Mouse (Mus musculus) forelimb bud, embryonic 11.5 days (tissue): ENCODE results near the gene Robo3.

Experiments used
- DNase-seq: peaks from one replicate; pipeline ENCODE4 v3.0.0-alpha.2; 2012; ENCODE audit warnings: low read depth, low spot score

Robo3 gene

DNA sequence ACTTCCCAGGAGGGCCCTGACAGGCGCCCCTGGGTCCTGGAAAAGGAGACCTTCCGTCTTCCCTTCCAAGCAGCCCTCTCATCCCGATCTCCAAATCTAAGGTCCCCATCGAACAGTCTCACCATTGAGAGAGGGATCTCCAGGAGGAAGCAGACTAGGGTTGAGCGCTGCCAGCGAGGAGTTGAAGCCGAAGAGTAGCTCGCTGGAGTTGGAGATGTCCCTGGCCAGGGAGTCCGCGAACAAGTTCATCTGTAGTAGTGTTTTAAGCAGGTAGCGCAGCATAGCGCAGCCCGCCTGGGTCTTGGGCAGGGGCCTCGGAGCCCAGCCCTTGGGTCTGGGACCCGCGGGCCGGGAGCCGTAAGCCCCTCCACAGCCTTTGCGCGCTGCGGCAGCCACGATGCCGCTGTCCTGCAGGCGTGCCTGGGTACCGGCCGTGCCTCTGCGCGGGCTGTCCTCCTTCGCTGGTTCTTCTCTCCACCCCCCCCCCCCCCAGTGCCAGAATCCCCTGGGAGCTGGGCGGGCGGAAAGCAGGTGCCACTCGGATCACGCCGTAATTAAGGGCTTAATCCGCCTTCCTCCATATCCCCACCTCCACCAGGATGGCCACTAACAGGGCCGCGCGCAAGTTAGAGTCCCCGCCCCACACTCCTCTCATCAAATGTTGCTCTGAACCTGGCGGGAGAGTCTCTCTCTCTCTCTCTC lies at the start of gene Robo3:
TSS of gene Robo3 (minus strand) at position 527 of the 702 bp plus-strand sequence.
- DNase-seq: no peak

DNA sequence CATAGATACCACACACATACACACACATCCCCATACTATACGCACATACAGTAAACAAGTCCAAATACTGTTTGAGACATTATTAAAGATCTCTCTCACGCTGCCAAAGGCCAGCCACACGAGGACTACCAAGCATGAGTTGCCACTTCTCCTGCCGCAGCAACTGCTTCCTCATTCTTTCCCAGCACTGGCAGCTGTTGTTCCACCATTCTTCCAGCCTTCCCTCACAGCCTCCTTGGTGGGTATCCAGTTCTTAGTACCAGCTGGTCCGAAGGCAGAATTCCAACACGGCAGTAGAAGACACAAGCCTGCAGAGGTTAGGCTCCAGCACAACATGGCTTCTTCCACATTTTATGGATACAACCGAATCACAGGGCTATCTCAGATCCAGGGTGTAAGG lies 41.9 kb upstream of the Robo3 start:
- no peak for DNase-seq

DNA sequence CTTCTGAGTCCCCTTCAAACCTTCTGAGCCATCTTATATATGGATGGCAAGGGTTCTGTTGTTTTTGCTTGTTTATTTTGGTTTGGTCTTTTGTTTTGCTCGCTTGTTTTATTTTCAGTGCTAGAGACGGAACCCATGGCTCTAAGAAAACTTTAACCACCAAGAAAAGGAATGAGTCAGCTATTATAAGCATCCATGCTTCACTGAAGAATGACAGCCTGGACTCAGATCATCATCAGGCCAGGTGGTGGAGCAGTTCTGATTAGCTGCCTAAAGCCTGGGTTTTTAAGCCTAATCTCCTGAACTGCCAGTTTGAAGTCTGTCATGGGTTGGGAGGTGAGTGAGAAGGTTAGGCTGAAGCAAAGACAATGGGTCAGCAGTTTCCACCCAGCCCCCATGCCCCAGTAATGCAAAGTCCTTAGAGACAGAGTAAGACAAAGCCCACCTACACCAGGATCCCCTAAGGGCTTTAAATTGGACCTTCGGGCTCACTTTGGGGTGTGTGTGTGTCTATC lies 40.6 kb upstream of the Robo3 start:
- DNase-seq: no peak

DNA sequence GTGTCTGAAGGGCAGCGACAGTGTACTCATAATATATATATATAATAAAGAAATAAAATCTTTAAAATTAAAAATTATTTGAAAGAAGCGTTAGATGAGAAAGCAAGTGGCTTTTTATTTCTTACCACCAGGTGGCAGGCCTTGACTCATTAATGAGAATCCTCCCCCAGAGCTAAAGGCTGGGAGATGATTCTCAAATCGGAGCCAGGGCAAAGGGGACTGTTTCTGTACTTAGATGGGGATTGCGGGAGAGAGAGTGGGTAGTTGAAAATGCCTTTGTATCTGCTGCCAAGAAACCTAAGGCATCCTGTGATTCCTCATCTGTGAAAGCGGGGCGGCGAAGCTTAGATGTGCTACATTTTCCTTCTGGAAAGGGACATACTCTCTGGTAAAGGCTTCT lies 29.7 kb upstream of the Robo3 start:
- DNase-seq: peak; percentile 40

DNA sequence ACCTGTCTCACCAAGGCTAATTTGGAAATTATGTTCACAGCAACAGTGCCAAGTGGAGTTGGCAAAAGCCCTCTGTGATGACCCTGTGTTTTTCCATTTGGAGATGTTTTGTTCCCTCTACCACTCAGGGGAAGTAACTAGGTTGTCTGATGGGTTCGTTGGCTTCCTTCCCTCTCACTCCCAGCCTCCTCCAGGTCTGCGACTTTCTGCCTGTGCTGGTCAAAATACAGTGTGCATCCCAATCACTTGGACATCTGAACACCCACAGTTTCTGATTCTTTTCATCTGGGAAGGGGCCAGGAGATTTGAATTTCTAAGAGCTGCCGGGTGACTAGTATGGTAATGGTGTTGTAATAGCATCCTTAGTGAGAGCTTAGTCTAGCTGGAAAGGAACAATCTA lies 28.5 kb upstream of the Robo3 start:
- no peak for DNase-seq

DNA sequence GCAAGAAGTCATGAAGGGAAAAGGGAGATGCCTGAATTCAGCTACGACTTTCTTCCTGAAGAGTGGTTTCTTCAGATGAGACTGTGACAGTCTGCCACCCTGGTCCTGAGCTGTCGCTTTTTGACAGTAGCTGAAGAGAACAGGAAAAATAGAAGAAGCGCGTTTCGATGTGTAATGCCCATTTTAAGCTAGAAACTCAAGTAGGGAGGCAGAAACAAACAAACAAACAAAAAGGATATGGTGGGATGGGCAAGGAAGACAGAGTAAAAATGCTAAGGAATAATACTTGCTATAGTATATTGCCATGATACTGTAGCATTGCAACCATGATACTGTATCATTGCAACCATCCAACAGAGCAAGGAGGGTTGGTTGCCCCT lies 27.9 kb upstream of the Robo3 start:
- no peak for DNase-seq

DNA sequence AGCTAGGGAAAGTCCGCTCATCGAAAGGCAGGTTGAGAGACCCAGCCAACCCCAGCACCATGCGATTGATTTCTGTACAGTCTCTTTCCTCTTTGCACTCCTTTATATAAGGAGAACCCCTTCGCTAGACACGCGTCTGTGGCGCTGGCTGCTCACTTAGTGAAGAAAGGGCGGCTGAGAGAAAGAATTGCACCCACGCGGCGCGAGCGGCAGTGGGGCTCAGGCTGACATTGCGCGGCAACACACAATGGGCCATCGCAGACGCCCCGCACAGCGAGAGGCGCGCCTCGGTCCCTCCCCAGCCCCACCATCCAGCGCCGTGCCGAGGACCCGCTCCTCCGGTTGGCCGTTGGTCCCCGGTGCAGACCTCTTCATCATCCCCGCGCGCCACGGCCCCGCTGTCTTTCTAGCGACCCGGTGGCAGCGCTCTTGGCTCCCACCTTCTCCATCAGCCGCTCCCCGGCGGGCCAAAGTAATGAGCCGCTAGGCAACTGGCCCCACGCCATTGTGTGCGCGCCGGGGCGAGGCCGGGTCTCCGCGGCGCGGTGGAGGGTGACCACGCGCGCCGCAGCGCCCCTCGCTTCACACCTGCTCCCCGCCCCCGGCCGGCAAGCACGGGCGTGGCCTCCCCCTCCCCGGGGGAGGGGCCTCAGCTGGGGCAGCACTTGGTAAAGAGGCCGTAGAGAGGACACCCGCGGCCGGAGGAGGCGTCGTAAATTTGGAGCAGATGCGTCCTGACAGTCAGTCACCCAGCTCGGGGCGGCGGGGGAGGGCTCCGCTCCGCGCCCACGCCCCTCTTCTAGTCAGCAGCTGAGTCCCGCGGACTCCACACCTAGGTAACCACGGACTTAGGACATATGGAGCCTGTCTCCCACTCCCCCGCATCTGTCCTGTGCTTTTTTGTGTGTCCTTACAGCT lies 27.3 kb upstream of the Robo3 start:
- no peak for DNase-seq

DNA sequence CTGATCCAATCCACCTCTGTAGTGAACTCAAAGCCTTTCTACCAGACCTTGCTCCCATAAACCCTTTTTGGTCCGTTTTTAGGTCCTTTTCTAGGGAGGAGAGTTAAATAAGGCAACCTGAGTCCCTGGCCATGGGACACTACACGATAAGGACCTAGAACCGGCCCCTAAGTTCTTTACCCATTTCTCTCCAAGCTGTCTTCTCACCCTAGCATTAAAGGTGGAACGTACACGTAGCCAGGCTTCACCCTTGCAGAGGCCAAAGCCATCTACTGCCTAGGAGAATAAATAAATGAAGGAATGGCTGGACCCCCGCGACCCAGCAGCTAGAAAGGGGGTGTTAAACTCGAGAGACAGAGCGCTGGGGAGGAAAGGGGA lies 26.6 kb upstream of the Robo3 start:
- no peak for DNase-seq

DNA sequence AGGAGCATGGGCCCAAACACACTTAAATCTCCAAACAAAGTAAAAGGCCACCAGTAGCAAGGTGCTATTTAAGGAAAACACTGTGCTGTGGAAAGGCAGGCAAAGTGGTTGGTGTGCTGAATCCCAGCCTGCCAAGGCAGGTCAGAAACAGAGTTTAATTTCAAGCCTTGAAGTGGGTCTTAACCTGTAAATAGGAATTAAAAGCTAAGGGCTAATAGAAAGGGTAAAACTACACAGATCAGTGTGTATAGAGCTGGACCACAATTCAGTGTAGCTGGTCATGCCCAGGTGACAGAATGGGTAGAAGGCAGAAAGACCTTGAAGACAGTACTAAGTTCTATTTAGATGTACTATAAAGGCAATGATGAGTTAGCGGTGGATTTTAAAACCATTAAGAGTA lies 24.1 kb upstream of the Robo3 start:
- DNase-seq: no peak

DNA sequence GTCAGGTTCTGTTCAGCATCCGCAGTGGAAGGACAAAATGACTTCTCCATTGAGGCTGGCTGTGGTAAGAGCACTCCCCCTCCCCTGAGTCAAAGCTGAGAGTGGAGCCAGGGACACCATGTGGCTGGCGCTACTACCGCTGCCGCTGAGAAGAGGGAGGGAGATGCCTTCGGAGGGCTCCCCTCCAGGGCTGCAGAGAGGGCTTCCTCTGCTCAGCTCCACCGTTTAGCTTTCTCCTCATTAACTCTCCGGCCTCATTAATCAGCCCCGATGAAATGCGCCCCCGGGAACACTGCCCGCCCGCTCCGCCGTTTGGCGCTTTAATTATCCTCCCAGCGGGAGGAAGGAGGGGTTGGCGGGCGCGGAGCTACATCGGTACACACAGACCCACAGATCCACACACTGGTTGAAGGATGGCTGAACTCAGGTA lies 23.4 kb upstream of the Robo3 start:
- peak; percentile 49 for DNase-seq

DNA sequence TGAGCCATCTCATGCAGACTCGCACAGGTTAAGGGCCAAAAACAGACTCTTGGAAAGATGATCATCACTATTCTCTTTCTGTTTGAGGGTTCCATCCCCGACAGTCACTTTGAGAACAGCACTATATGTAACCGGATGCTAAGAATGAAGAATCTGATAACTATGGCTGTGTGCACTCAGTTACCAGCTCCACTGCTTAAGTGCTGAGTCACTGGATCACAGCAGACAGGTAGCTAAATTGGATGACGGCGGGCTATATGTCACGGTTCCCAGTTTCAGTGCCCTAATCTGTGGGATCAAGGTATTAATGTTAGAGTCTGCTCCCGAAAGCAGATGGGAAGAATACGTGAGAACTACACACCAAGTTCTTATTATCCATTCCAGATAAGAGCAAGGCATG lies 22.8 kb upstream of the Robo3 start:
- DNase-seq: no peak

DNA sequence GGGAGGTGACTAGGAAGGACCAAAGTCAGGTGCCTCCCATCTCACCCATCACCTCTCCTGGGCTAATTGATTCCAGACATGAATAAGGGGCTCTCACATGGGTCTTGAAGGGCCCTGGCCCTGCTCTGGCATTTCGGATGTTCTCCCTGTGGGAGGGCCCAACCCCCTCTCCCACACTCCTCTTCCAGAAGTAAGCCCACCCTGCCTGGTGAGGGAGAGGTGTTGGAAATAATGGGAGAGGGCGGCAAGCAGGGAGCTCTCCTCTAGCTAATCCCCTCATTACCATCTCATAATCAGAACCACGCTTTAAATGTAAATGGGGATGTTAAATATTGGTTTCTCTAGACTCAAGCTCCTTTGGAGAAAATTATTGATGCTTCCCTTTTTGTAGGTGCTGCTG lies 21.9 kb upstream of the Robo3 start:
- DNase-seq: no peak

DNA sequence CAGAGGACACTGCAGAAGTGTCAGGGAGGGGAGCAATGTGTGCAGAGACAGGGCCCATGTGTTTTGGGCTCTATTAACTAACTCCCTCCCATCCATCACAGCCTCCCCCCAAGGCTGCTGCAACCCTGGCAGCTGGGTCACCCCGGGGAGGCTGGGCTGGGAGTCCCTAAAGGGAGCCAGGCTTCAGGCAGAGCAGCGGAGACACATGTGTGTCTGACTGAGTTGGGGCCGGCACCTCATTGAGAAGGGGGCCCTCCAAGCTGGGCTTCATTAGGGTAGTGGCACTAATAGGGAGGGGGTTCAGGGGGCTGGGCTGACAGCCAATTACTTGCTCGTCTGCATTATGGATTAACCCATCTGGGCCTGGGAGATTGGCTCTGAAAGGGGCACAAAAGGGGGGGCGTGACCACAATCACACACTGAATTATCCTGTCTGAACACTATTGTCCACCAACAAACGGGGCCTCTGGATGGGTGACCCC lies 21.0 kb upstream of the Robo3 start:
- no peak for DNase-seq

DNA sequence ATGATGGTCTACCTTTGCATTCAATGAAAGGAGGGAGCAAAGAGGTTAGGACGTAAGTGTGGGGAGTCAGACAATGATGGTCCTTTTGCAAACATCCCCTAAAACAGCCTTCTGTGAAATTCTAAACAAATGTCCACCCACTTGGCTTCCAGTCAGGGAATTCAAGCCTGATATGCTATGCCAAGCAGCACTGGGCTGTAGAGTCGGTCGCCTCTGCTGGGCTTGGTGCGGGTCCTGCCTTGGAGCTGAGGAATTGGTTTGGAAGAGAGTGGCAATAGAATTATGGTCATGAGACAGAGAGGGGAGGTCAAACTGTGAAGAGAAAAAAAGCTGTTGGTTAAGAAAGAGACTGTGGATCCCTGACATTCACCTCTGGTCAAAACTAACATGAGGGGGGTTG lies 20.3 kb upstream of the Robo3 start:
- no peak for DNase-seq

DNA sequence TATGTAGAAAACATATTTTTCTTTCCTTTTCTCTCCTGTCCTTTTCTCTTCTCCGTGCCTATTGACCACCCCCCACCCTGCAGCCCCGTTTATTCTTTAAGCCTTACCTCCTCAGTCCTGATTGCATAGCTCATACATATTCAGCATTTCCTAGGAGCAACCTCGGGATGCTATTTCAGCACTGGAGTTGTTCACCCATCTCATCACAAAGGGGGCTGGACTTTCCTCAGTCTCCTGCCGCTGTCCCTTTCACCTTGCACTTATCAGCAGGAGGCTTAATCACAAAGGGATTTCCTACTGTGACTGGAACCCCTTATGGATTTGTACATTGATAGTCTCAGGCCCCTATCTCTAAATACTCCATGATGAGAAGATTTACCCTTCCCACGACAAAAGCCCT lies 19.4 kb upstream of the Robo3 start:
- no peak for DNase-seq

DNA sequence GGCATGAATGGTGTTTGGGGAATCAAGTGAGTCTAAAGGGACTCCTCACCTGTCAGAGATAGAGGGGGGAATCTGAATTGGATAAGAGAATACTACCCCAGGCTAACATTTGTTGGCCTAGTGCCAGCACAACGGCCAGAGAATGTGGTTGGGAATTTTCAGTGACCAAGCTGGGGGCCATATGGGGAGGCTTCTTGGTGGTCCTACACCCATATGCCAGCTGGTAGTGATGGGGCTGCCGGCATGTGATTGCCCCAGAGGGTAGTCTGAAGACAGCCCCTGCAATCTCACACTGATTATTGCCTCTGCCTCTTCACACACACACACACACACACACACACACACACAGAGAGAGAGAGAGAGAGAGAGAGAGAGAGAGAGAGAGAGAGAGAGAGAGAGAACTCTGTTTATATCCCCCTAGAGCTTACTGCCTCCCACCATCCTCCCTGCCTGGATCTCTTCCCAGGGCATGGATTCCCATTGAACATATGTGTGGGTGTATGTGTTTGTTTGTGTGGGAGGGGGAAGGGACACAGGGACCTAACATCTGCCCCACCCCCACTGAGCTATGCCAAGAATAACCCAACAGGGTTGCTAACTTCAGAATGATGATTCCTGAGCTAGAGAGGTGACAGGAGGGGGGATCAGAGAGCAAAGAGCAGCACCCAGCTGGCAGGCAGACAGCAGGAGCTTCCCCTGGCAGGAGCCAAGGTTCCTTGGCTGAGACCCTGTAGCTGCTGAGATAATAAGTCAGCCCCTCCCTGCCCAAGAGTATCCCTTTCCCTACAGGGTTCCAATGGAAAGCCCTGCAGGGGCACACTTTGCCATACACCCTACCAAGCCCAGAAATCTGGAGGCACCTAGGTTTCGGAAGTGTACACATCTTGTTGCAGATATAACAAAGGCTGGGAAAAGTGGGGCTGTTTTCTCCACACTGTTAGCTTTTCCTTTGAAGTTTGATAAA lies 5.0 kb upstream of the Robo3 start:
- DNase-seq: no peak

DNA sequence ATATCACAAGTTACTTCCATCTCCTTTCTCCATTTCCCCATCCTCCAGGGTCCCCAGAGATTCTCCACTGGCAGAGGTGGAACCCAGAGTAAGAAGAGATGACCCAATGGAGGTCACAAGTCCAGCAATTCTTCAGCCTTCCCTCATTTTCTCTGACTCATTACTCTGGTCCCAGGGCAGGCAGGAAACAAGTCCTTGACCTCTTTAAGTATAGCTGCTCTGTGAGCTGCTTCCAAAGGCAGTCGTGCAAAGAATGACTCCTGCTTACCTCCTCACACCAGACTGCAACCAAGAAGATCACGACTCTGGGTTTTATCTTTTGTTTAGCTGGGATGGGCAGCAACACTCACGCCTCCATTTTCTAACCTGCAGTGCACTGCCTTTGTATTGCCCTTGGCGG lies 2.6 kb upstream of the Robo3 start:
- no peak for DNase-seq

DNA sequence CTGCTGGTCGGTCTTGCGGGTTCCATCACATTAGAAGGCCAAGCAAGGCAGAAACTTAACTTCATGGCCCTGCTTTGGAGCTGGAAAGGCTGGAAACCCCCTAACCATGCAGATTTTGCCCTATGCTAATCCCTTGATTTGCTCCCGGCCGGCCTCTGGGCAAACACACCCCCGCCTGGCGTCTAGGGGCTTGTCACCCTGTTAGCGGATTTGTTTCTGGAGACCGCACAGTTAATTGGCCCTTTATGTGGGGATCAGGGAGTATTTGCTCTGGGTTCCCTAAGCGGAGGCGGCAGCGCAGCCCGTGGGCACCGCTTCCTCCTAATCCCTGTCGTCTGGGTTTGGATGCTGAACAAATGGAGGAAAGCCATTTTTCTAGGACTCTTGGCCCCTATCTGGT lies 1.9 kb upstream of the Robo3 start:
- DNase-seq: no peak

DNA sequence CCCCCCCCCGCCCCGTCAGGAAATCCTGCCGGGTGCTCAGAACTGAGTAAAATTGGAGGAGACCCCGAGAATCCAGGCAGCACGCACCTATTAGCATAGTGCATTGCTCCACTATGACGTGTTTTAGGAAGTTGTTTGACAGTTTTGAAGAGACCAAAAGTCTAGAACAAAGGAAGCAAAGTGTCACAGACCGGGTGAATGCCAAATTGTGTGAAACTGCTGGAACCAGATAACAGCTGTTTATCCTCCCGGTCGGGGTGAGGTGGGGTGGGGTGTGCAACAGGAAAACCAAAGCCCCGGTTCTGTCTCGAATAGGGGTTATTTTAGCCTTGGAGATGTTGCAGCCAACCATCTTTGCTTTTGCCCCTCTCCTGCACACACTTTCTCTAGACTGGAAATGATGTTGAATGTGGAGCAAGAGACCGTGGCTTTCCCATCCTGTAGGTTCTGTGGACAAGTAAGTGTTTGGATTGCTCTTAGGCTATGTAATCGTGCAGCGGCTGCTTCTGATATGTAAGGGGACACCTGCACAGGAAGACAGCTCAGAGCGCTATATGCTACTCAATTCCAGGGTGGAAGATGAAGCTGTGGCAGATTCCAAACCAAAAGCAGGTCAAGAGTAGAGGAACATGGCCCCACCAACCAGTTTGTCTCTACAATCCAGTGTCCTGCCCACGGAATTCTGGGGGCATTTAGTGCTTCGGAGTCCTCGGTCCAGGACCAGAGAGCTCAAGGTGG lies 946 bp upstream of the Robo3 start:
- DNase-seq: no peak

DNA sequence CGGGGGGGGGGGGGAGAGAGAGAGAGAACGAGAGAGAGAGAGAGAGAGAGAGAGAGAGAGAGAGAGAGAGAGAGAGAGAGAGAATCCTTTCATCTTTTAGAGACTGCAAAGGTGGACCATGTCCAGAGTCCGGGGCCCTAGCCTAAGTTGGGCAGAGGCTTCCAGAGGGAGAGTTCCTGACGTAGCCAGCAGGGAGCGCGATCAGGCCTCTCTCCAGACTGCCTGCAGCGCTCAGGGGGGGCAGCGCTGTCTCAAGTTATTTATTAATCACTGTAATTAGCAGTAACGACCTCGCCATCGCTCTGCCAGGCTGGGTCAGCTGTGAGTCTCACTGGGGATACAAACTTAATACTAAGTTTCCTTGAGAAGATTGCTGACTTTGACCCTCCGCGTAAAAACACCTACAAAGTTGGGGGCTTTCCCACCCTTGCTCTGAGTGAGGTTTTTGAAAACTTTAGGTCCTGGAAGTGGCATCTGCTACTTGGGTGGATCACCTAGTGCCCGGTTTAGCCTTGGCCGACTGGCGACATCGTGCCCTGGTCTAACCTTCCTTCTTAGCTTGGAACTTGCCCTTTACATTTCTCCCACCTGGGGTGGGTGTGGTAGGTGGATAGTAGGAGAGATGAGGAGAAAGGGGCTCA lies 900 bp downstream of the Robo3 start:
- DNase-seq: no peak
